Mouse (Mus musculus): ENCODE results near the gene Atp7a.
"Not testable (repeated sequence)": the region's sequence is repeated elsewhere in the genome, so short reads cannot be mapped to it uniquely, and the experiment has no call there.

Atp7a gene

DNA sequence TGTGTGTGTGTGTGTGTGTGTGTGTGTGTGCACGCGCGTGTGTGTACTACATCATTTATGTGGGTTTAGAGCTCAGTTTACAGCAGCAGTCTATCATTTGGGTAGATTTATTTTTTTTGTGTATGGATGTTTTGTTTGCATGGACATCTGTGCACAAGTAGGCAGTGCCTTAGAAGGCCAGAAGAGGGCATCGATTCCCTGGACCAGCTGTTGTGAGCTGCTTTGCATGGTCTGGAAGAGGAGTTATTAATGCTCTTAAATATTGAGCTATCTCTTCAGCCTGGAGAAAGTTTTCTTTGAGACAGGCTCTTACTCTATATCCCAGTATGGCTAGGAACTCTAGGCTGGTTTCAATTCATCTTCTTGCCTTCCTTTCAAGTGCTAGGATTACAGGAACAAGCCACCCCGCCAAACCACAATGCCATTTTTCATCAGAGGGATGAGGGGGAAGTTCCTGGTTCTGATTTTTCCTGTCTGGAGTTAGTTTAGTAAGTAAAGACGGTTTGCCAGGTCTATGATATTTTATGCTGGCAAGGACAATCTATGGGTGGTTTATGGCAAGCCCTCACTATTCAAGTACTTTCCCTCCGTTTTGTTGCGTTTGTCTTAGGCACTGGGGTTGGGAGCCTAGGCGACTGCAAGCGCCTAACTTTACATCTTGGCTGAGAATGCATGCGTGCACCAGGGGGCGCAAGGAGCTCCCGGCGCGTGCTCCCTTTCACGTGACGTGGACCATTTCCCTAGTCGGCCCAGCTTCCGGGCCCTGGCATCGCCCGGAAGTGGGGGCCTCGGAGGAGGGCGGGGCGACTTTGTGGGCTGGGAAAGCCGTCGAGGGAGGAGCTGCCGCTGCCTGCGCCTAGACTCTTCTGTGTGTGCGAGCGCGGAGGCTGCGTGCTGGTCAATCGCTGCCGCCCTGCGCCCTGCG is at the start of gene Atp7a:
Gene Atp7a, plus strand, starts transcription at position 859 of the 925 bp plus-strand sequence.
- peak; percentile 95 for DNase-seq

DNA sequence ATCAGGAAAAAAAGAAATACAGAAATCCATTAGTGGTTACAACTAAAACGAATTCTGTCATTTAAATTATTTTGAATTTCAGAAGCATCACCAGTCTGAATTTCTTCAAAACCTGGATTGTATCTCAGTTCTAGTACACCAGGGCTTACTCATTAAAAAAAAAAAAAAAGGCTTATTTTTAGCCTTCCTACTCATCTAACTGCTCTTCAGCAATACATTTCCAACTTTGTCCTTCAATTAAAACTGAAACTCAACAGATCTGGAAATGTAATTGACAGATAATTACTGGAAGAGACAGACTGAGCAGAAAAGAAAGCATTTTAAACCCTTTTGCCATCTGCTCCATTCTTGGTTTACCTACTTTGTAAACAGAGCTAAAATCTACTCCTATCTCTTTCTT is 25.5 kb upstream of the Atp7a start:
- DNase-seq = no peak

DNA sequence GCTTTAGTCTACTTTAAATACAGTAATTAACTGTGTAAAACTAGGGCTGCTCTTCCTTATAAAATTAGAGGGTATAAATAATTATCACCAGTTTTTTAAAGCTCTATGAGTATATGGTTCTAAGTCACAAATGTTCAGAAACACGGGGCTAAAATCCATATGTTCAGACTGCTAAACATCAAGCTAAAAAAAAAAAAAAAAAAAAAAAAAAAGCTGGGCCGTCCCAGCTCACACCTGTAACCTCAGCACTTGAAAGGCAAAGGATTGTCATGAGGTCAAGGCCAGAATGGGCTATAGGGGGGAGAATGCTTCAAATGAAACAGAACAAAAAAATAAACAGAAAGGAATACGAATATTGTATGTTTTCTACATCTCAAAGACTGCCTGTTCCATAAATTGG is 16.3 kb upstream of the Atp7a start:
- no peak for DNase-seq

DNA sequence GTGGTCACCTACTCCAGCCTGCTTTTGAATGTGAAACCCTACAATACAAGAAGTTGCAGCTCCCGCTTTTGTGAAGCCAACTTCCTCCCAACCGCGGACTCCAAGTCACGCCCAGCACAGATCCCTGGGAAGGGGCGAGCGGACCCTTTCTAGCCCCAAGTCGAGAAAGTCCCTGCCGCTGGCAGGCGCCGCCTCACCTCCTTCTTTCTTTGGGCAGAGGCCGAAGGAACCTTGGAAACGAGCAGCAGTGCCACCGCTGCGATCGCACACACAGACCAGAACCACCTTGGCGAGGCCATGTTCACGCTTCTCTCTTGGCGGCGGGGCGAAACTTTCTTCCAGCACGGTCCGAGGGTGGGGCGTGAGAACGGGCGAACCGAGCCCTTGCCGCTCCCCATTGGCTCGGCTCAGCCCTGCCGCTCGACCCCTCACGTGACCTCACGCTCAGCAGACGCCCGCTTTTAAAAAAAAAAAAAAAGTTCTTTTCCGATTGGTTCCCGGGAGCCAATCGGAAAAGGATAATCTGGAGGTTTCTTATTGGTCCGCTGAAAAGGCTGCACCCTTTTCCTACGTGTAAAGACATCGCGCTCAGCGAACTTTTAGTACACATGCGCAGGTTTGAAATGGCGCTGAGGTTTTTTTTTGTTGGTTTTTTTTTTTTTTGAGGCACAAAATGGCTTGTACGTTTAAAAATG is 15.5 kb upstream of the Atp7a start, which contains the start of gene Magt1:
Gene Magt1, minus strand, starts transcription at position 442 of the 695 bp plus-strand sequence.
- peak; percentile 80 for DNase-seq

DNA sequence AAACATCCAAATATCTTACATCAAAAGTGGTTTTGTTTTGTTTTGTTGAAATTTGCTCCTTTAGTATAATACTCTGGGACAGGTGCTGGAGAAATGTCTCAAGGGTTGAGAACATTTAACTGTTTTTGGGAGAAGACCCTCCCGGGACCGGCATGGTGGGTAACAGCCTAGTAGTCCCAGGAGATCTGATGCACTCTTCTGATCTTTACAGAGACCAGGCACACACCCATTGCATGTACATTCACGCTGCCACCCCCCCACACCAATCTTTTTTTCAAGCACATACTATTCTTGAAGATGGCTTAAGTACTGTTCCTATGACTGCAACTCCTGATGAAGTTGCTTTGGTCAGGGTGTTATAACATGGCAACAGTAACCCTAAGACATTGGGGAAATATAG is 14.5 kb upstream of the Atp7a start:
- peak; percentile 13 for DNase-seq

DNA sequence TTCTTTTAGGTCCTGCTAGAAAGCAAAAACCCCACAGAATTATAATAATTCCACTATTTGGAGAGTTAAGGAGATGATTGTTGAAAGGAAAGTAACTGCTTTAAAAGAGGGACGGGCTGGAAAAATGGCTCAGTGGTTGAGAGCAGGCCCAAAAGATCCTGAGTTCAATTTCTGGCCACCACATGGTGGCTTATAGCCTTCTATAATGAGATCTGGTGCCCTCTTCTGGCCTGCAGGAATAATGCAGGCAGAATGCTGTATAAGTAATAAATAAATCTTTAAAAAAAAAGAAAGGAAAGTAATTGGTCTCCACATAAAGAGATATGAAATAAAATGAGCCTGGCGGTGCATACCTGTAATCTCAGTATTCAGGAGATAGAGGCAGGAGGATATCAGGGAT is 13.9 kb upstream of the Atp7a start:
- DNase-seq = peak; percentile 67

DNA sequence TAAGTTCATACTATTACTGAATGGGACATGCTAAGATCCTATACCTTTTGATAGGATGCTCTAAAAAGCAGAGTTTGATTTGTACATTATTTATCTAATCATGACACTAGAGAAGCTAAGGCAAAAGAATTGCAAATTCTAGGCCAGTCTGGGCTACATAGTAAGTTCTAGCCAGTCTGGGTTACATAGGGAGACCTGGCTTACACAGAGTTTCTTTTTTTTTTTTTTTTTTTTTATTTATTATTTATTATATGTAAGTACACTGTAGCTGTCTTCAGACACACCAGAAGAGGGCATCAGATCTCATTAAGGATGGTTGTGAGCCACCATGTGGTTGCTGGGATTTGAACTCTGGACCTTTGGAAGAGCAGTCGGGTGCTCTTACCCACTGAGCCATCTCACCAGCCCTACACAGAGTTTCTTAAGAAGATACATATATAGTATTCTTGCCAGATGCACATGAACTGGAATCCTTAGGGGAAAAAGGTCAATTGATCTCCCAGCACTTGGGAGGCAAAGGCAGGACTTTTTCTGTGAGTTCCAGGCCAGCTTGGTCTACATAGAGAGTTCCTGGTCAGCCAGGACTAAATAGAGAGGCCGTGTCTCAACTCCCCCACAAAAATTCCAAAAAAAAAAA is 12.2 kb upstream of the Atp7a start:
- not testable (repeated sequence) for DNase-seq

DNA sequence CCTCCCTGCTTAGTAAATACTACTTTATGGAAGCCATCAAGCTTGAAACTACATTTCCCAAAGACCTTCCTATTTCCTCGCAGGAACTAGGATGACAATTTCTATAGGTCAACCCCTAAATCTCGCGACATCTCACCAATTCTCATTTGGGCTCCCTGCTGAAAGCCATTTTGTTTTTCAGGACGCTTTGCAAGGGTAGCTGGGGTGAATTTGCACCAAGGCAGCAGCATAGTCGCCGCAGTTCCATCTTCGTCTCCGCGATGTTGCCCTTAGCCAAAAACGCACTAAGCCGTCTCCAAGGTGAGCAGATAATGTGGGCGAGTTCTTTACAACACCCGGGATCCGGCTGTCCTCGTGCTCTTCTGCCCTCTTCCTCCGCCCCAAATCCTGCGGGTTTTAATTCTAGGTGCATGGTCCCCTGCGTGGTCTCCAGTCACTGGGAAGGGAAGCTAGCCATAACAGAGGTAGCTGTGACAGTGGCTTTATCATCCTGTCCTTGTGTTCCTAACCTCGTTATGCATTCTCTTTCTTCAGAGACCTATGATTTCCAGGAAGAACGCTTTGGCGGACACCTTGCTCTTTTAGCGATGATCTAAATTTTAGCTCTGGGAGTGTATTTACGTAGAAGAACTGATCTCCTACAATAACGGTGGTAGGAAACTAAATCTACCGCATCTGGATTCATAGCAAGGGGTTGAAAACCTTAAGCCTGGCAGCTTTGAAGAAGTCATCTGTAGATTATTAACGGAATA is 11.3 kb upstream of the Atp7a start, which contains the start of gene Cox7b:
Gene Cox7b, plus strand, starts transcription at position 130 of the 752 bp plus-strand sequence.
- DNase-seq = peak; percentile 76

DNA sequence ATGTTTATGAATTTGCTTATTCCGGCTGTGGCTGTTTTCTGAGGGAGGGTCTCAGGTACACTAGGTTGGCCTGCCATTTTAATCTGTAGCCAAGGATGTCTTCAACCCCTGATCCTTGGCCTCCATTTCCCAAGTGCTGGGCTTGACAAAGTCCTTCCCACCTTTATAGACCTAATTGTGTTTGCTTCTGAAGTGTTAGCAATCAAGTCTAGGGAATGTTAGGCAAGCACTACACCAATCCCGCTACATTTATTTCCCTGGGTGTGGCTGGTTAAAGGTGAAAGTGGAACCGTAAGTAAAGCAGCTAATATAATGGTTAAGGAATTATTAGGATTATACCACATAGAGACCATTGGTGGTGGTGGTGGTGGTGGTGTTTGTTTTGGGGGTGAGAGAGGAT is 10.0 kb upstream of the Atp7a start:
- DNase-seq = no peak

DNA sequence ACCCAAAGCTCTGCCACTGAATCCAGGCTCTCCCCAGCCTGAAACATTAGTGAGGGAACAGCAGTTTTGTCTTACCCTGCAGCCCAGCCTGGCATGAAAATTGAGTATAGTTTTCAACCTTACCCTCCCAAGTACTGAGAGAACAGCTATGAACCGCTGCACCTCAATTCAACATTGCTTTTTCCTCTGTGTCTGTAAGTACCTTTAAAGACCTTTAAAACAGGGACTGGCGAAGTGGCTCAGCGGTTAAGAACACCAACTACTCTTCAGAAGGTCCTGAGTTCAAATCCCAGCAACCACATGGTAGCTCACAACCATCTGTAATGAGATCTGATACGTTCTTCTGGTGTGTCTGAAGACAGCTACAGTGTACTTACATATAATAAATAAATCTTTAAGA is 9.6 kb upstream of the Atp7a start:
- no peak for DNase-seq

DNA sequence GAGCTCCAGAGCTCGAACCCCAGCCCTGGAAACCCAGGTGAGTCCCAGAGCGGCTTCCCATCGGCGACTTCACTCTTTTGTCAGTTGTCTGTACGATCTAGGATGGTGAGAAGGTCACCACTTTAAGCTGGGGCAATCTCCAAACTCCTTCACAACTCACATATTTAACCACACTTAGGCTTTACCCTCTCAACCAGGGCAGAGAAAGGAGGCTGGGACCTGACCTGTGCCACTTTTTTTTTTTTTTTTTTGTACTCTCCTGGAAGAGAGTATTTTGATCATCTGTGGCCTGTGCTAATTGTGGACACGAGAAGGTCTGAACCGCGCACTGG is 233 bp downstream of the Atp7a start:
- no peak for DNase-seq

DNA sequence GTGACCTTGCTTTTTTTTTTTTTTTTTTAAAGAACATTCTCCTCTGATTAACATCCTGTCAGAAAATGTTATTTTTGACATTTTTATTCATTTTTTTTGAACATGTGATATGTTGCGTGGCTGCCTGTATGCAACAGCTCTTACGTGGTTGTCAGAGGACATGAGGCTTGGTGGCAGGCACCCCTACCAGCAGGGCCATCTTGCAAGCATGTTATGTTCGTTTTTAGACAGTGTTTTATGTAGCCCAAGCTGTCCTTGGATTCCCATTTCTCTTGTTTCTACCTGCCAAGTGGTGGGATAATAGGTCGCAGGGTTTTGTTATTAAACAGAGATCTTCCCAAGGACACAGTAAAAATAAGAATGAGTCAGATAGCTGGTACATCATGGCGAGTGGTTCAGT is 3.1 kb downstream of the Atp7a start:
- no peak for DNase-seq

DNA sequence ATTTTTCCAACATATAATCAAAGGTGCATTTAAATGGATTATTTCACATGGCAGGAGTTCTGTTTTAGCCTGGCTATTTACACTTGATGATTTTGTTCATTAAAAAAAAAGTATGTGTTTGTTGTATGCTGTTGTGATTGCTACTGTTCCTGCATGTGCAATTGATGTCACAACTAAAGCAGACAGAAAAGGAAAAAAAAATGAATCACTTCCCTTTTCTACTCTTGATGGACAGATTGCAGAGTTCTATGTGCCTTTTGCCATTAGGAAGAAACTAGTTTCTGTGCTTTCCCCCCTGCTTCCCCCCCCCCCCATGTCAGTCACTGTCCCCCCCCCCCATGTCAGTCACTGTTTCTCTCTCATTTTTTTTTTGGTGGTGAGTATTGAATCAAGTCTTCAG is 4.0 kb downstream of the Atp7a start:
- DNase-seq = no peak

DNA sequence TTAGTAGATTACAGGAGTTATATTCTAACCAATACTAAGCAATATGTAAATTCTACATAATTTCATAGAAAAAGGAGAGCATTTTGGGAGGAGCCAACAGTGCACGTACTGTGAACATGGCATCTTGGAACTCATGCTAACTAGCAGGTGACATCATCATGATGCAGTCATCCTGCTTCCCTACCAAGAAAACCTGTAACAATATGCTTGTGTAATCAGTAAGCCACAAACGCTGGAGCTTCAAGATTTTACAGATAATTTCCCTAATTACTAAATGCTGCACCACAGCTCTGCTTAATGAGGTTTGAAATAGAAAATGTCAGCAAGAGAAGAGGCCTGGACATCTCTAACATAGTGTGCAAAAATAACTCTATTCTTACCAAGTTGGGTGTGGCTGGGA is 8.7 kb downstream of the Atp7a start:
- no peak for DNase-seq

DNA sequence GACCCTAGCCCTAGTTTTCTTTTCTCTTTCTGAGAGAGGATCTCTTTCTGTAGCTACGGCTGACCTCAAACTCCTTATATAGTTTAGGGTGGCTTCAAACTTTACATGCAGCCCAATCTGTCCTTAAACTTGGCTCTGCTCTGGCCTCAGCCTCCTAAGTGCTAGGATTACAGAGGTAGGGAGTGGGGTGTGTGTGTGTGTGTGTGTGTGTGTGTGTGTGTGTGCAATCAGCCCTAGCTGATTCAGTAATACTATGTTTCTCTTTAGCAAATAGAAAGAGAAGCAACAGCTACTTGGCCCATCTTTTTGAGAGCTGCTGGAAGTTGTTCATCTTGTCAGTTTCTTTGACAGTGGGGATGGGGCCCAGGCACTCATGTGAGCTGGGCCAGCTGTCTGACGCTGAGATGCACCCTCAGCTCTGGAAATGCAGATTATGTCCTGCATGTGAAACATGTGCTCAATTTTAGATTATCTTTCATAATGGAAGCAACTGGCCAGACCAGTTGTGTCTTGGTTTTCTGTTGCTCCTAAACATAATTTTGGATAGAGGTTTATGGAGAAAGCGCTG is 10.2 kb downstream of the Atp7a start:
- DNase-seq = no peak

DNA sequence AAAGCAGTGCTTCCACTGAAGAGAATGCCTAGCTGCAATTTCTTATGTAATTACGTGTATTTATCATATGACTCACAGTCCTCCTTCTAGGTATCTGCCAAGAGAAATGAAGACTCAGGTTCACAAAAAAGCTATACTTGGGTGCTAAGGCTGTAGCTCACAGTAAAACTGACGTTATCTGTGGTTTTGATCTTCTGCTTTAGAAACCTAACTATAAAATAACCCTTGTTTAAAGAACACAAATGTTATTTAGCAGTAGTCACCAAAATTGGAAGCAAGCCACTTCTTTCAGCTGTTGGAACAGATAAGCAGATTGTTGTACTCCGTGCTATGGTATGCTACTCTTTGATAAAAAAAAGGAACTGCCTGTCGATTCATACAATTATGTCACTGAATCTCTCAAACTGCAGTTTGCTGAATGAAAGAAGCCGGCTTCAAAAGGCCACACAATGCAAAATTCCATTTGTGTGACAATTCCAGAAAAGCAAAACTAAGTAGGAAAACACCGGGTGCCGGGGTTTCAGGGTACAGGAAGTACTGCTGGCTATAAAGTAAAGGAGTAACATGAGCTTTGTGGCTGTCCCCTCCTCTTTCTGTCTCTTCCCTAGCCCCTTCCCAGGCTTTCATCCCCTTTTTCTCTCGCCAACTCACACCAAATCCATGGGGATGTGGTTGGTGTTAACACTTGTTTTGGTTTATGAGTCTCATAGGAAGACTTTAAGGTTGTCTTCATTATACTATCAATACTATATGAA is 17.0 kb downstream of the Atp7a start:
- DNase-seq = no peak

DNA sequence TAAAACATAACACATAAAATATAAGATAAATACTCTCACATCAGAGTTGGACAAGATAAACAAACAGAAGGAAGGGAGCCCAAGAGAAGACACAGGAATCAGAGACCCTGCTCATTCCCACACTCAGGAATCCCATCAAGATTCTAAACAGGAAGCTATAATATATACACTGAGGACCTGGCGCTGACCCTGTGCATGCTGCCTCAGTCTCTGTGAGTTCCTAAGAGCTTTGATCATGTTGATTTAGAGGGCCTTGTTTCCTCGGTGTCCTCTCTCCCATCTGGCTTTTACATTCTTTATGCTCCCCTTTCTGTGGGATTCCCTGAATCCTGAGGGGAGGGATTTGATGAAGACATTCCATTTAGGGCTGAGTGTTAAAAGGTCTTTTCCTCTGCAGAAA is 18.4 kb downstream of the Atp7a start:
- no peak for DNase-seq

DNA sequence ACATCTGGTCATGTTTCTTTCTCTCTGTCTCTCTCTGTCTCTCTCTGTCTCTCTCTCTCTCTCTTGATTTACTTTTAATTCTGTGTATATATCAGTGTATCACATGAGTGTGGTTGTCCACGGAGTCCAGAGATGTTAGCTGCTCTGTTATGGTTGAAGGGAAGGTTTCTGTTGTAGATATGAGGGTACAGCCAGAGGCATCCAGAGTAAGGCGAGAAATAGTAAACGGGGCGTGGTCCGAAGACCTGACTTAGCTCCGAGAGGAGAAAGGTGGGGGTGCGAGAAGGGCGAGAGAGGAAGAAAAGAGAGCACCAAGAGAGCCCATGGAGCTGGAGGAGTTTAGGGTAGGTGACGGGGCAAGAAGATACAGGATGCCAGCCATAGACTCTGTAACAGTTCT is 18.9 kb downstream of the Atp7a start:
- DNase-seq = no peak

DNA sequence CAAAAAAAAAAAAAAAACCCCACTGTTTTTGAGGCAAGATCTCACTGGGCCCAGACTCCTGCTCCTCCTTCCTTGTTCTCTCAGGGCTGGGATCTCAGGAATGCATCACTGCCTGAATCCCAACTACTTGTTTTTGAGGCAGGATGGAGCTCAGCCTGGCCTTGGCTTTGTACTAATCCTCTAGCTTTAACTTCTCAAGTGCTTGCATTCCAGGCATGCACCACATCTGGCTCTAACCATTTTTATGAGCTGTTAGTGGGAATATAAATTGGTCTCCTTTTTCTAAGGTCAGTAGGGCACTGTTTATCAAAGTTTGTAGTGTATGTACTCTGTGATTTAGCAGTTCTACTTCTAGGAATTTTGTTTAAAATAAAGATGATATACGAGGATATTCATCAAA is 21.1 kb downstream of the Atp7a start:
- no peak for DNase-seq

DNA sequence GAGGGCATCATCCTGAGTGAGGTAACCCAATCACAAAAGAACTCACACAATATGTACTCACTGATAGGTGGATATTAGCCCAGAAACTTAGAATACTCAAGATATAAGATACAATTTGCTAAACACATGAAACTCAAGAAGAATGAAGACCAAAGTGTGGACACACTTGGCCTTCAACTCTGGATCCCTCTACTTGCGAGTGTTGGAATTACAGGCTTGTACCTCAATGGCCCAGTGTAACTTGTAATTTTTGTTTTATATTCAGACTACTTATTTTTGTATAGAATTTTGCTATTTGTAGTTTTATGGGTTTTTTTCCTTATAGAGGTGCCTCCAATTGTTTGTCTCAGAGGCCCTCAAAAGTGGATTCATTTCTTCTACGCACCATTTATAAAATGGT is 50.8 kb downstream of the Atp7a start:
- DNase-seq = peak; percentile 13

DNA sequence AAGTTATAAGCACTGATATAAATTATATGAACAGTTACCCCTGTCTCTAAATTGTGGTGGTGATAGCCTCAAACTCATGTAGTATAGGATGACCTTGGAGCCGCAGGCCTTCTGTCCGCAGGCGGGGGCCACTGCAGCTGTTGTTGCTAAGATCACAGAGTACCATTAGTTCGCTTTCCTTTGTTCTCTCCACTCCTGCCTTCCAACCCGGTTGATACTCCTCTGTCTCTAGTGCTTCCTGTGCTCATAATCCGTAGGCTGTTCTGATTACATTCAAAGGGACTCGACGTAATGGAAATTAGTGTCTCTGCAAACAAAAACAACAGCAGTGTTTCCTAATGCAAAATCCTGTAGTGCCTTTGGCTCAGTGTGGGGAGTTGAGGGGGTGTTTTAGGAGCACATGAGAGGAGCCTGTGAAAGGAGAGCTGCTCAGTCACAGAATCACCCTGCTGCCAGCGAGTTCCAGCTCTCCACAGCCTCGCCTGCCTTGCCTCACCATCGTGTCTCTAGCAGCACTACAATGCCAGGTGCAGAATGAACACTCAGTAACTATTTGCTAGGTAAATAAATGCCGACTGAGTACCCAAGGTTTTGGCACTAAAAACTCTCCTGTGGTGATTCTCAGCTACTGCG is 53.9 kb downstream of the Atp7a start:
- DNase-seq = no peak
